Mouse (Mus musculus): ENCODE results near the gene Hapln2. TPM values are rescaled to one million over a fixed set of nuclear protein-coding genes. Genes with fewer than 3 reads are reported as not detected.

The Hapln2 gene
- total RNA-seq, 4 experiments from 2014 or later = not detected

- peak; percentile 87 for DNase-seq (ENCODE audit: low spot score)
Observed at GRCm38 (mm10) chr3:87981894-87982835, 45.2 kb downstream of the Hapln2 start.

GRCm38 (mm10) chr3:87981214-87981760 lies 46.1 kb downstream of the Hapln2 start:
- no peak for DNase-seq (ENCODE audit: low spot score)

GRCm38 (mm10) chr3:87980728-87981127 lies 46.7 kb downstream of the Hapln2 start:
- DNase-seq (ENCODE audit: low spot score) = no peak

- no peak for DNase-seq (ENCODE audit: low spot score)
Observed at GRCm38 (mm10) chr3:87980085-87980484, 47.3 kb downstream of the Hapln2 start.

- DNase-seq (ENCODE audit: low spot score) = no peak
Observed at GRCm38 (mm10) chr3:87979493-87979892, 47.9 kb downstream of the Hapln2 start.

- DNase-seq (ENCODE audit: low spot score) = peak; percentile 61
Observed at GRCm38 (mm10) chr3:87974381-87974987, 52.9 kb downstream of the Hapln2 start.

GRCm38 (mm10) chr3:87973593-87974380 lies 53.6 kb downstream of the Hapln2 start:
- DNase-seq (ENCODE audit: low spot score) = no peak

GRCm38 (mm10) chr3:87972776-87973175 lies 54.6 kb downstream of the Hapln2 start:
- DNase-seq (ENCODE audit: low spot score) = no peak

GRCm38 (mm10) chr3:87972203-87972664 lies 55.1 kb downstream of the Hapln2 start:
- DNase-seq (ENCODE audit: low spot score) = no peak

Other genes starting within 250 kb of the Hapln2 start
- gene Ntrk1, start 232.4 kb downstream of the Hapln2 start, total RNA-seq (2022) = under 1 TPM in 3 of 4 experiments, not detected in 1; 0.16 to 0.30 (median 0.19) TPM
- not detected for gene Insrr, start 230.6 kb downstream of the Hapln2 start, total RNA-seq (2022)
- gene Pear1, start 203.3 kb downstream of the Hapln2 start, total RNA-seq (2022) = 10 to 100 TPM; 14.0 to 19.9 (median 15.4) TPM
- gene Sh2d2a, start 180.8 kb downstream of the Hapln2 start, total RNA-seq (2022) = under 1 TPM in 2 of 4 experiments, not detected in 2; 0.06 to 0.16 TPM
- gene Prcc, start 142.0 kb downstream of the Hapln2 start, total RNA-seq (2022) = 10 to 100 TPM; 40.7 to 49.8 (median 45.6) TPM
- 100 to 1,000 TPM; 109 to 118 (median 117) TPM for gene Hdgf, start 121.3 kb downstream of the Hapln2 start, total RNA-seq (2022)
- 10 to 100 TPM; 73.5 to 80.6 (median 77.1) TPM for gene Mrpl24, start 108.1 kb downstream of the Hapln2 start, total RNA-seq (2022)
- 1 to 10 TPM; 9.0 to 9.8 (median 9.7) TPM for gene Isg20l2, start 97.3 kb downstream of the Hapln2 start, total RNA-seq (2022)
- gene Rrnad1, start 96.9 kb downstream of the Hapln2 start, total RNA-seq (2022) = 1 to 10 TPM; 4.6 to 6.7 (median 5.3) TPM
- gene Crabp2, start 78.9 kb downstream of the Hapln2 start, total RNA-seq (2022) = not detected
- gene Nes, start 56.5 kb downstream of the Hapln2 start, total RNA-seq (2022) = 10 to 100 TPM; 10.1 to 25.1 (median 18.9) TPM
- gene Bcan, start 27.4 kb downstream of the Hapln2 start, total RNA-seq (2022) = under 1 TPM in 3 of 4 experiments, not detected in 1; 0.09 to 0.69 (median 0.27) TPM
- 10 to 100 TPM in 3 of 4 experiments, 1 to 10 TPM in 1; 9.8 to 11.7 (median 10.8) TPM for gene Gpatch4, start 15.5 kb upstream of the Hapln2 start, total RNA-seq (2022)
- gene Naxe, start 30.9 kb upstream of the Hapln2 start, total RNA-seq (2022) = 100 to 1,000 TPM in 1 of 4 experiments, 10 to 100 TPM in 3; 94.4 to 103 (median 96.3) TPM
- gene Ttc24, start 50.7 kb upstream of the Hapln2 start, total RNA-seq (2022) = not detected
- under 1 TPM; 0.22 to 0.80 (median 0.45) TPM for gene Iqgap3, start 54.4 kb upstream of the Hapln2 start, total RNA-seq (2022)
- 100 to 1,000 TPM; 125 to 139 (median 131) TPM for gene Mef2d, start 114.8 kb upstream of the Hapln2 start, total RNA-seq (2022)
- not detected for gene Rhbg, start 227.1 kb upstream of the Hapln2 start, total RNA-seq (2022)